Mouse (Mus musculus) mature B cell (primary cell): ENCODE results near the gene Cbarp.

Experiments
- in situ Hi-C: fragments of 300-500 bp; cut with MboI; formaldehyde crosslinking; loops from 2 replicates; pipeline ENCODE4 v1.14.3; 2019

The Cbarp gene

GRCm38 (mm10) chr10:80144864-80145838 lies 4.5 kb upstream of the Cbarp start:
- in situ Hi-C loops = no loop called here

GRCm38 (mm10) chr10:80144159-80144558 lies 3.5 kb upstream of the Cbarp start:
- in situ Hi-C loops = no loop called here

GRCm38 (mm10) chr10:80143664-80144063 lies 3.0 kb upstream of the Cbarp start:
- in situ Hi-C loops = no loop called here

- in situ Hi-C loops = no loop called here
These were observed 1.9 kb upstream of the Cbarp start for GRCm38 (mm10) chr10:80142530-80142925.

- in situ Hi-C loops = no loop called here
These were observed 1.3 kb upstream of the Cbarp start for GRCm38 (mm10) chr10:80141786-80142529.

GRCm38 (mm10) chr10:80141243-80141642 lies 608 bp upstream of the Cbarp start:
- in situ Hi-C loops = no loop called here

- in situ Hi-C loops = no loop called here
These were observed 515 bp downstream of the Cbarp start for GRCm38 (mm10) chr10:80139975-80140665.

GRCm38 (mm10) chr10:80139439-80139775 lies 1.2 kb downstream of the Cbarp start:
- in situ Hi-C loops = no loop called here

- in situ Hi-C loops = no loop called here
These were observed 1.8 kb downstream of the Cbarp start, which contains the start of gene Atp5d for GRCm38 (mm10) chr10:80138553-80139438. Gene Atp5d (plus strand): TSS chr10:80138632.

- in situ Hi-C loops = no loop called here
These were observed 2.7 kb downstream of the Cbarp start for GRCm38 (mm10) chr10:80137626-80138552.

- in situ Hi-C loops = no loop called here
These were observed 3.5 kb downstream of the Cbarp start for GRCm38 (mm10) chr10:80136952-80137625.

GRCm38 (mm10) chr10:80136179-80136951 lies 4.3 kb downstream of the Cbarp start:
- in situ Hi-C loops = no loop called here

- in situ Hi-C loops = no loop called here
These were observed 5.0 kb downstream of the Cbarp start for GRCm38 (mm10) chr10:80135641-80136040.

GRCm38 (mm10) chr10:80135161-80135560 lies 5.5 kb downstream of the Cbarp start:
- in situ Hi-C loops = no loop called here

- in situ Hi-C loops = no loop called here
These were observed 6.2 kb downstream of the Cbarp start for GRCm38 (mm10) chr10:80134421-80134820.

GRCm38 (mm10) chr10:80133226-80133849 lies 7.3 kb downstream of the Cbarp start:
- in situ Hi-C loops = no loop called here

GRCm38 (mm10) chr10:80131952-80132350 lies 8.7 kb downstream of the Cbarp start:
- in situ Hi-C loops = no loop called here

- in situ Hi-C loops = no loop called here
These were observed 9.2 kb downstream of the Cbarp start for GRCm38 (mm10) chr10:80131316-80131951.
